Mouse (Mus musculus): Measurements from ENCODE around the gene Prrx1. TPM values are rescaled to one million over a fixed set of nuclear protein-coding genes. Genes with fewer than 3 reads are reported as not detected.

The Prrx1 gene
- polyA plus RNA-seq (2015; fragmentation: Nextera tagmentation; extraction: Ambion mirVana), result 160 and 179 TPM in 2 replicates

- peak; percentile 65 for ATAC-seq (ENCODE audit: low FRiP score, low read depth)
- Histone ChIP-seq H3K4me3 (peak within 1 kb of the TSS; percentile 92), H3K9ac (peak within 1 kb of the TSS; percentile 100), H3K36me3 (peaks cover 12% of the 10 kb centered on the region; the same call in 1 of the 2 replicates), H3K4me1 (peaks cover 28% of the 10 kb centered on the region), H3K27me3 (peaks cover 8% of the 10 kb centered on the region; the same call in 1 of the 2 replicates), H3K27ac (peak within 1 kb of the TSS; percentile 100), H3K9me3 (no peaks in the 10 kb centered on the region), H3K4me2 (replicated peaks) (peak within 1 kb of the TSS; percentile 74)
- under 1% methylated on average over 17 of the region's 17 CpGs for WGBS
These were observed at the start of gene Prrx1 for GRCm38 (mm10) chr1:163313101-163313773. Gene Prrx1 (minus strand): TSS chr1:163313710.

- 22% methylated on average over 8 of the region's 8 CpGs for WGBS
- Histone ChIP-seq H3K4me3 (no peak overlapping the region; the same call in 1 of the 2 replicates), H3K27me3 (no peaks in the 10 kb centered on the region), H3K4me2 (replicated peaks) (peak overlapping the region; percentile 49), H3K27ac (peak overlapping the region; percentile 52; the same call in 1 of the 2 replicates), H3K9me3 (no peaks in the 10 kb centered on the region), H3K4me1 (peaks cover 36% of the 10 kb centered on the region), H3K9ac (0 out of 2 replicates have a peak overlapping the region, but pooled peaks have one; percentile 35), H3K36me3 (no peaks in the 10 kb centered on the region)
- no peak for ATAC-seq (ENCODE audit: low FRiP score, low read depth)
These were observed 48.7 kb upstream of the Prrx1 start for GRCm38 (mm10) chr1:163362202-163362601.

GRCm38 (mm10) chr1:163361376-163361775, 47.9 kb upstream of the Prrx1 start:
- ATAC-seq (ENCODE audit: low FRiP score, low read depth), result peak; percentile 60
- Histone ChIP-seq H3K27me3 (no peaks in the 10 kb centered on the region), H3K4me1 (peaks cover 38% of the 10 kb centered on the region), H3K9me3 (no peaks in the 10 kb centered on the region), H3K4me3 (0 out of 2 replicates have a peak overlapping the region, but pooled peaks have one; percentile 19), H3K27ac (peak overlapping the region; percentile 58; the same call in 1 of the 2 replicates), H3K9ac (no peak overlapping the region), H3K36me3 (no peaks in the 10 kb centered on the region), H3K4me2 (replicated peaks) (peak overlapping the region; percentile 49)
- 19% methylated on average over 5 of the region's 5 CpGs for WGBS

DNA sequence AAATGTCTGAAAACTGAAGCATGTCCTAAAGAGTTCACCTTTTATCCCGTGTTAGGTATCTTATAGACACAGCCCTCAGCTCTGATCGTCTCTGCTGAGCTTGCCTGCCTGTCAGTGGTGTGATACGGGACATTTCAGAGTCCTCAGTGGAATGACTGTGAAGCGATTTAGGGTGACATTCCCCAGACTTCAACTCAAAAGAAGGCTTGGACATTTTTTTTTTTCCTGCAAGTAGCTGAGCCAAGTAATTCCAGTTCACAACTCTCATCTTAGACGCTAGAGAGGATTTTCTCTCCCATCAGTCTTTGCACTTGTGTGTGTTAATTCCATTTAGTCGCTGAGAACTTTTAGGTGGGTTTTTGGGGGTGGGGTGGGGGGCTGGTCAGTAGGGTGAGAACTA, 47.3 kb upstream of the Prrx1 start:
- 20% methylated on average over 6 of the region's 6 CpGs for WGBS
- H3K4me1 ChIP-seq, result peaks cover 44% of the 10 kb centered on the region

DNA sequence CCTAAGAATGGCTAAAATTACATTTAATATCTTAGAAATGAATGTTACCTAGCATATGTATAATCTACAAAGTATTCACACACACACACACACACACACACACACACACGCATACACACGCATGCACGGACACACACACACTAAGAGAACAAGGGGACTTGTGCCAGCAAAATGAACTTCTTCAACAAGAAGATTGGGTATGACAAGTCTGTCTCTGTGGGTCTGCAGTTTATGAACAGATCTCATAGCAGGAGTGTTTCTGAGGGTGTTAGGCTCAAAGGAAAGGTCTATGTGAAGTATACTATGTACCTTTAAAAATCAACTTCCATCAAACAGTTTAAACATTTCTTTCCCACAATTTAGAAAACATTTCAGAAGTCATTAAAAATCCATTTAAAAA, 46.0 kb upstream of the Prrx1 start:
- no peak overlapping the region for H3K9ac ChIP-seq
- 62% methylated on average over 3 of the region's 3 CpGs for WGBS
- H3K4me3 ChIP-seq, result 0 out of 2 replicates have a peak overlapping the region, but pooled peaks have one; percentile 23
- H3K27ac ChIP-seq, result no peak overlapping the region; the same call in 1 of the 2 replicates
- H3K4me1 ChIP-seq, result peaks cover 53% of the 10 kb centered on the region
- H3K9me3 ChIP-seq, result no peaks in the 10 kb centered on the region
- no peaks in the 10 kb centered on the region for H3K27me3 ChIP-seq
- peak overlapping the region; percentile 42 for H3K4me2 ChIP-seq (replicated peaks)
- no peaks in the 10 kb centered on the region for H3K36me3 ChIP-seq
- no peak for ATAC-seq (ENCODE audit: low FRiP score, low read depth)

More for the DNA sequence above, 47.3 kb upstream of the Prrx1 start:
- no peaks in the 10 kb centered on the region for H3K9me3 ChIP-seq
- H3K27ac ChIP-seq, result peak overlapping the region; percentile 58
- no peaks in the 10 kb centered on the region for H3K27me3 ChIP-seq
- ATAC-seq (ENCODE audit: low FRiP score, low read depth), result no peak
- peak overlapping the region; percentile 49 for H3K4me2 ChIP-seq (replicated peaks)
- H3K9ac ChIP-seq, result 0 out of 2 replicates have a peak overlapping the region, but pooled peaks have one; percentile 19
- no peaks in the 10 kb centered on the region for H3K36me3 ChIP-seq
- peak overlapping the region; percentile 19; the same call in 1 of the 2 replicates for H3K4me3 ChIP-seq

- Histone ChIP-seq H3K4me3 (peak overlapping the region; percentile 35), H3K4me1 (peaks cover 53% of the 10 kb centered on the region), H3K9me3 (no peaks in the 10 kb centered on the region), H3K27ac (peak overlapping the region; percentile 65), H3K36me3 (no peaks in the 10 kb centered on the region), H3K9ac (peak overlapping the region; percentile 58; the same call in 1 of the 2 replicates), H3K27me3 (no peaks in the 10 kb centered on the region), H3K4me2 (replicated peaks) (peak overlapping the region; percentile 56)
- ATAC-seq (ENCODE audit: low FRiP score, low read depth), result peak; percentile 79
- WGBS, result 10% methylated on average over 7 of the region's 7 CpGs
These were observed 44.7 kb upstream of the Prrx1 start for GRCm38 (mm10) chr1:163358165-163358564.

DNA sequence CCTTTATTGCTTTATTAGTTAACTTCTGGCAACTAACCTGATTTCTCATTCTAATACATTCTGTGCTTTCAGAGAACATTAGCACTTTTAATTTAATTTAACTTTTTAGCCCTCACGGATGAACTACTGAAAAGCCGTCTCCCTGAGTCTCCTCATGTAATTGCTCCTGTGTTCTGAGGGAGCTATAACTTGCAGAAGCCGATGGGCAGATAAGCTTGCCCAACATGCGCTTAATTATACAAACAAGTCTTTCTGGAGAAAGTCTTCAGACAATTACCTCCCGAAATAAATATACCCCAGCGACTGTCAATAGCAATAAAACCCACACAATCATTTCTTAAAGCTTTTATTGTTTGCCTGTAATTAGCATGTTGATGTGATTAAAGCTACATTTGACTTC, 44.2 kb upstream of the Prrx1 start:
- Histone ChIP-seq H3K27ac (peak overlapping the region; percentile 65; the same call in 1 of the 2 replicates), H3K4me1 (peaks cover 50% of the 10 kb centered on the region), H3K36me3 (no peaks in the 10 kb centered on the region), H3K4me3 (peak overlapping the region; percentile 35; the same call in 1 of the 2 replicates), H3K27me3 (no peaks in the 10 kb centered on the region), H3K9ac (0 out of 2 replicates have a peak overlapping the region, but pooled peaks have one; percentile 58), H3K4me2 (replicated peaks) (peak overlapping the region; percentile 56), H3K9me3 (no peaks in the 10 kb centered on the region)
- no peak for ATAC-seq (ENCODE audit: low FRiP score, low read depth)
- 13% methylated on average over 6 of the region's 6 CpGs for WGBS

- Histone ChIP-seq H3K36me3 (no peaks in the 10 kb centered on the region), H3K27me3 (no peaks in the 10 kb centered on the region), H3K27ac (0 out of 2 replicates have a peak overlapping the region, but pooled peaks have one; percentile 6), H3K9ac (no peak overlapping the region), H3K4me1 (peaks cover 34% of the 10 kb centered on the region), H3K4me2 (replicated peaks) (peak overlapping the region; percentile 12), H3K4me3 (no peak overlapping the region), H3K9me3 (no peaks in the 10 kb centered on the region)
- 12% methylated on average over 4 of the region's 4 CpGs for WGBS
- ATAC-seq (ENCODE audit: low FRiP score, low read depth), result no peak
These were observed 42.7 kb upstream of the Prrx1 start for GRCm38 (mm10) chr1:163356167-163356566.

GRCm38 (mm10) chr1:163355626-163356156, 42.2 kb upstream of the Prrx1 start:
- Histone ChIP-seq H3K36me3 (no peaks in the 10 kb centered on the region), H3K9me3 (no peaks in the 10 kb centered on the region), H3K9ac (no peak overlapping the region), H3K4me3 (no peak overlapping the region), H3K4me1 (peaks cover 30% of the 10 kb centered on the region), H3K27me3 (no peaks in the 10 kb centered on the region), H3K27ac (0 out of 2 replicates have a peak overlapping the region, but pooled peaks have one; percentile 6), H3K4me2 (replicated peaks) (peak overlapping the region; percentile 12)
- ATAC-seq (ENCODE audit: low FRiP score, low read depth), result no peak
- WGBS, result 5% methylated on average over 3 of the region's 3 CpGs

DNA sequence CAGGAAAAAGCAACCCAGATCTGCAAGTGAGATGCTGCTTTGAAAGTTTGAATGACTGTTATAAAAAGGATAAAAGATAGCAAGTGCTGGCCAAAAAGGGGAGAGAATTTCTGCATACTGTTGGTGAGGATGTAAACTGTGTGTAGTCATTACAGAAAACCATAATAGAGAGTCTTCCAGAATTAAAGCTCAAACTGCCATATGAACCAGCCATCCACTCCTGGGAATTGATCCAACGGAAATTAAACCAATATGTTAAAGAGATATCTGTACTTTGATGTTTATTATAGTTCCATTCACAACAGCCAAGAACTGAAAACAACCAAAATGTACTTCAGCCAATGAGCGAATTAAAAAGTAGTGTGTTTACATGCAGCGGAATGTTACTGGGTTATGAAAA, 37.5 kb upstream of the Prrx1 start:
- no peaks in the 10 kb centered on the region for H3K36me3 ChIP-seq
- H3K27ac ChIP-seq, result no peak overlapping the region
- H3K9me3 ChIP-seq, result no peaks in the 10 kb centered on the region
- WGBS, result 75% methylated on average over 3 of the region's 3 CpGs
- peaks cover 10% of the 10 kb centered on the region for H3K4me1 ChIP-seq
- no peaks in the 10 kb centered on the region for H3K27me3 ChIP-seq
- no peak overlapping the region for H3K4me2 ChIP-seq (replicated peaks)
- H3K9ac ChIP-seq, result no peak overlapping the region
- no peak overlapping the region for H3K4me3 ChIP-seq
- ATAC-seq (ENCODE audit: low FRiP score, low read depth), result no peak

GRCm38 (mm10) chr1:163345541-163345940, 32.0 kb upstream of the Prrx1 start:
- no peaks in the 10 kb centered on the region for H3K36me3 ChIP-seq
- no peak overlapping the region for H3K9ac ChIP-seq
- H3K4me2 ChIP-seq (replicated peaks), result no peak overlapping the region
- H3K9me3 ChIP-seq, result no peaks in the 10 kb centered on the region
- H3K4me3 ChIP-seq, result no peak overlapping the region
- H3K4me1 ChIP-seq, result no peaks in the 10 kb centered on the region
- no peak overlapping the region for H3K27ac ChIP-seq
- no peak for ATAC-seq (ENCODE audit: low FRiP score, low read depth)
- H3K27me3 ChIP-seq, result no peaks in the 10 kb centered on the region
- WGBS, result 84% methylated on average over 5 of the region's 5 CpGs

DNA sequence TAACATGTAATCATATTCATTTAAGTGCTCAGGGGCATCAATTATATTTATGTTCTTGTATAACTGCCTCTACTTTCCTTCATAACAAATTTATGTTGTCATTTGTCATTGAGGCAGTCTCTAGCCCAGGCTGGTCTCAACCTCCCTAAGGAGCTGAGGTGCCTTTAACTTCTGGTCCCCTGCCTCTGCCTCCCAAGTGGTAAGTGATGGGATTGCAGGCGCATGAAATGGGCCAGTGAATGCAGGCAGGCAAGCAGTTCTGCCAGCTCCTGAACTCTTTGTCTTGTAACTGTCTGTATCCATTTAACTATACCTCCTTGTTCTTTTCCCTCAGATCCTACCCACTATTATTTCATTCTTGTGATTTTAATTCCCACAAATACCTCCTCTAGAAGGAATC, 31.4 kb upstream of the Prrx1 start:
- H3K27ac ChIP-seq, result no peak overlapping the region
- 45% methylated on average over 1 of the region's 1 CpGs for WGBS
- no peaks in the 10 kb centered on the region for H3K4me1 ChIP-seq
- ATAC-seq (ENCODE audit: low FRiP score, low read depth), result no peak
- no peak overlapping the region for H3K4me3 ChIP-seq
- no peaks in the 10 kb centered on the region for H3K9me3 ChIP-seq
- no peak overlapping the region for H3K9ac ChIP-seq
- H3K27me3 ChIP-seq, result no peaks in the 10 kb centered on the region
- H3K36me3 ChIP-seq, result no peaks in the 10 kb centered on the region
- no peak overlapping the region for H3K4me2 ChIP-seq (replicated peaks)
